Mouse (Mus musculus): ENCODE results near the gene Ensa. TPM values are rescaled to one million over a fixed set of nuclear protein-coding genes. Genes with fewer than 3 reads are reported as not detected.

The Ensa gene
- total RNA-seq (2023): 118 TPM

GRCm38 (mm10) chr3:95624628-95625503, at the start of gene Ensa:
Gene Ensa, plus strand, starts transcription at chr3:95624993.

GRCm38 (mm10) chr3:95588604-95589086, 36.1 kb upstream of the Ensa start, which contains the start of gene Golph3l:
Gene Golph3l, plus strand, starts transcription at chr3:95588934.

GRCm38 (mm10) chr3:95658236-95658867, 33.6 kb downstream of the Ensa start, which contains the start of gene Mcl1:
Gene Mcl1, plus strand, starts transcription at chr3:95658788.

Other genes starting within 250 kb of the Ensa start
- not detected for gene 4930558C23Rik, start 222.2 kb upstream of the Ensa start, total RNA-seq (2023)
- 95.5 TPM for gene Arnt, start 190.6 kb upstream of the Ensa start, total RNA-seq (2023)
- 0.62 TPM for gene Ctsk, start 125.7 kb upstream of the Ensa start, total RNA-seq (2023)
- 119 TPM for gene Ctss, start 98.2 kb upstream of the Ensa start, total RNA-seq (2023)
- gene Hormad1, start 65.3 kb upstream of the Ensa start, total RNA-seq (2023): not detected
- 16.2 TPM for gene Golph3l, start 36.1 kb upstream of the Ensa start, total RNA-seq (2023)
- 323 TPM for gene Mcl1, start 33.8 kb downstream of the Ensa start, total RNA-seq (2023)
- gene Adamtsl4, start 62.9 kb downstream of the Ensa start, total RNA-seq (2023): 5.8 TPM
- 135 TPM for gene Ecm1, start 114.6 kb downstream of the Ensa start, total RNA-seq (2023)
- gene Tars2, start 135.2 kb downstream of the Ensa start, total RNA-seq (2023): 98.6 TPM
- gene Rprd2, start 193.9 kb downstream of the Ensa start, total RNA-seq (2023): 109 TPM
- gene Prpf3, start 230.9 kb downstream of the Ensa start, total RNA-seq (2023): 78.3 TPM
- 75.9 TPM for gene Mrps21, start 246.5 kb downstream of the Ensa start, total RNA-seq (2023)

All from CD4-positive naive resting alpha-beta T cell, adult 76 days (primary cell).